Mouse (Mus musculus) stomach, embryonic 14.5 days (tissue): ENCODE data around the gene Map4k3. TPM values are rescaled to one million over a fixed set of nuclear protein-coding genes. Genes with fewer than 3 reads are reported as not detected.

Experiments used
- ATAC-seq: fragments of 200-750 bp; cut with Nextera tagmentation; 2 replicates; pipeline ENCODE4 v1.8.0; 2017; ENCODE audit warnings: low read depth, moderate TSS enrichment; ENCODE audit not compliant: insufficient number of reproducible peaks, insufficient read depth, low FRiP score
- H3K27ac ChIP-seq: fragments of 300-500 bp; sonication (generic); 2 replicates; pipeline ENCODE4 v1.5.1; 2014; ENCODE audit warnings: mild to moderate bottlenecking, low read length, moderate library complexity, mixed read lengths
- H3K27me3 ChIP-seq: fragments of 300-500 bp; sonication (generic); 2 replicates; pipeline ENCODE4 v1.6.1; 2014; ENCODE audit warnings: low read length, control low read depth, mixed read lengths; ENCODE audit not compliant: control insufficient read depth, insufficient read depth
- H3K36me3 ChIP-seq: fragments of 300-500 bp; sonication (generic); 2 replicates; pipeline ENCODE4 v1.6.1; 2014; ENCODE audit warnings: mild to moderate bottlenecking, control low read depth, low read length, moderate library complexity, mixed read lengths; ENCODE audit not compliant: control insufficient read depth, insufficient read depth
- H3K4me1 ChIP-seq: fragments of 300-500 bp; sonication (generic); 2 replicates; pipeline ENCODE4 v1.6.1; 2014; ENCODE audit warnings: low read length, control low read depth, mixed read lengths; ENCODE audit not compliant: control insufficient read depth, insufficient read depth
- H3K4me2 ChIP-seq: fragments of 300-500 bp; sonication (generic); replicated peaks from 2 replicates; pipeline ENCODE4 v1.6.1; 2014; ENCODE audit warnings: low read depth, low read length, control low read depth
- H3K4me3 ChIP-seq: fragments of 300-500 bp; sonication (generic); 2 replicates; pipeline ENCODE4 v1.5.1; 2014; ENCODE audit warnings: low read depth, low read length, control low read depth
- H3K9ac ChIP-seq: fragments of 300-500 bp; sonication (generic); replicated peaks from 2 replicates; pipeline ENCODE4 v1.6.1; 2014; ENCODE audit warnings: low read depth, mild to moderate bottlenecking, control low read depth, low read length, moderate library complexity, mixed read lengths
- H3K9me3 ChIP-seq: fragments of 300-500 bp; sonication (generic); 2 replicates; pipeline ENCODE4 v1.6.1; 2016; ENCODE audit warnings: low read depth, low read length, control low read depth; ENCODE audit not compliant: control insufficient read depth
- WGBS: fragments of 180-500 bp; shearing (Covaris S2); extraction: QIAGEN DNeasy Blood & Tissue Kit; methylation state at CpG from one replicate; pipeline ENCODE4 v1.1.7; 2014; 5-methylcytosine and 5-hydroxymethylcytosine counted together
- polyA plus RNA-seq: library from polyadenylated mRNA; unstranded; fragments of >200 nt; fragmentation: Nextera tagmentation; extraction: Ambion mirVana; gene quantifications from 2 replicates; pipeline ENCODE4 v1.2.1, GENCODE M21; 2014

Map4k3 gene
- polyA plus RNA-seq, 1 experiment from 2014 or later, result 39.5 TPM

DNA sequence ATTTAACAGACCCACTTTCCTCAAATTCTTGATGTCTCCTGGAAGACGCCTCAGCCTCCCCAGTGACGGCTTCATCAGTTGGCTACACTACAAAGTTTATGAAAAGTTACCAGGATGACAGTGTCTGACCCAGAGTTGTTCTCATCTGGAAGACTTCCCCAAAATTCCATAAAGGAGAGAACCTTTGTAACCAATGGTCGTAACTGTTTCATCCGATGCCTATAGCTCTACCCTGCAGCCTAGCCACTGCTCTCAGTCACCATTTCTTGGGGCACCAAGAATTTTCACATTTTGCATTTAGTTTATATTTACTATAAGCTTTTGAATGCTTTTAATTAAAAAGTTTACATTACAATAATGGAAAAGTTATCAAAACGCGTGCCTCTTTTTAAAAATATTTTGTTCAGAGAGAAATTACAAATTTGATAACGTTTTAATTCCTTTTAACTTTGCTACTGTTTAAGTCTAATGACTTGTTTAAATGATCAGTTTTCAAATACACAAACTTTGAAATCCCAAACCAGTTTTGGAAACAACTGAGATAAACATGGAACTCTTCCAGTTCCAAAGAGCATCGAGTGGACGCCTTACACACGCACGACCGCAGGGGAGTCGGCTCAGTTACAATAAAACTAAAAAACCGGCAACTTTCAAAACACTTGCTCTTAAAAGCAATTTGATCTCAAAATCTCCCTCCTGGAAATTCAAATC lies 83.1 kb downstream of the Map4k3 start:
- ATAC-seq, result no peak
- Histone ChIP-seq H3K36me3 (peaks cover 49% of the 10 kb centered on the region), H3K9me3 (no peaks in the 10 kb centered on the region), H3K4me1 (no peaks in the 10 kb centered on the region), H3K27ac (no peak overlapping the region), H3K9ac (no peak overlapping the region), H3K4me2 (no peak overlapping the region), H3K4me3 (no peak overlapping the region), H3K27me3 (no peaks in the 10 kb centered on the region)
- WGBS, result 78% methylated on average over 14 of the region's 14 CpGs

GRCm38 (mm10) chr17:80644567-80644966 lies 83.7 kb downstream of the Map4k3 start:
- Histone ChIP-seq H3K36me3 (peaks cover 52% of the 10 kb centered on the region), H3K27ac (no peak overlapping the region), H3K9me3 (no peaks in the 10 kb centered on the region), H3K4me1 (no peaks in the 10 kb centered on the region), H3K27me3 (no peaks in the 10 kb centered on the region), H3K4me3 (no peak overlapping the region), H3K4me2 (no peak overlapping the region), H3K9ac (no peak overlapping the region)
- no peak for ATAC-seq
- WGBS, result 69% methylated on average over 13 of the region's 13 CpGs

GRCm38 (mm10) chr17:80638121-80638520 lies 90.2 kb downstream of the Map4k3 start:
- Histone ChIP-seq H3K9me3 (no peaks in the 10 kb centered on the region), H3K36me3 (peaks cover 33% of the 10 kb centered on the region)
- 55% methylated on average over 8 of the region's 8 CpGs for WGBS

GRCm38 (mm10) chr17:80635794-80636193 lies 92.5 kb downstream of the Map4k3 start:
- whole genome bisulfite sequencing, result 79% methylated on average over 1 of the region's 1 CpGs
- H3K4me3 ChIP-seq, result no peak overlapping the region
- no peak for ATAC-seq
- no peaks in the 10 kb centered on the region for H3K9me3 ChIP-seq
- H3K27ac ChIP-seq, result no peak overlapping the region
- no peak overlapping the region for H3K4me2 ChIP-seq
- H3K9ac ChIP-seq, result no peak overlapping the region
- H3K36me3 ChIP-seq, result peaks cover 25% of the 10 kb centered on the region
- no peaks in the 10 kb centered on the region for H3K4me1 ChIP-seq
- H3K27me3 ChIP-seq, result no peaks in the 10 kb centered on the region

More at GRCm38 (mm10) chr17:80638121-80638520, 90.2 kb downstream of the Map4k3 start:
- Histone ChIP-seq H3K4me2 (no peak overlapping the region), H3K27me3 (no peaks in the 10 kb centered on the region), H3K4me3 (no peak overlapping the region), H3K27ac (no peak overlapping the region; the same call in 1 of the 2 replicates), H3K9ac (no peak overlapping the region), H3K4me1 (no peaks in the 10 kb centered on the region)
- ATAC-seq, result 0 out of 2 replicates have a peak, but pooled peaks have one; percentile 37

DNA sequence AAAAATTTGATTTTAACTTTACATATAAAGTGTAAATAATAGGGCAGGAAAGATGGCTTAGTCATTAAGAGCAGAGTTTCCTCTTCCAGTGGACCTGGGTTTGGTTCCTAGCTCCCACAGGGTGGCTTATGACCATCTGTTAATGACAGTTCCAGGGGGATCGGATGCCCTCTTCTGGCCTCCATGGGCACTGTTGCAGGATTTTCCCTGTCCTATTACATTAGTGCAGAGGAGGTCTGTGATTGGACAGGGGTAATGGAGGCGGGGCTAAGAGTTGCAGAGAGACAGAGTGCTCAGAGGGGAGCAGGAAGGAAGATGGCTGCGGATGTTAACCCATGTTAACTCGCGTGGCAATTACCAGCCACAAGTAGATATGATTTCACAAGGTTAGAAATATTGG lies 95.4 kb downstream of the Map4k3 start:
- no peak for ATAC-seq
- no peak overlapping the region for H3K4me2 ChIP-seq
- H3K9me3 ChIP-seq, result no peaks in the 10 kb centered on the region
- no peaks in the 10 kb centered on the region for H3K4me1 ChIP-seq
- no peaks in the 10 kb centered on the region for H3K27me3 ChIP-seq
- no peak overlapping the region for H3K4me3 ChIP-seq
- H3K27ac ChIP-seq, result no peak overlapping the region
- H3K36me3 ChIP-seq, result peaks cover 18% of the 10 kb centered on the region
- no peak overlapping the region for H3K9ac ChIP-seq
- 92% methylated on average over 5 of the region's 5 CpGs for WGBS

DNA sequence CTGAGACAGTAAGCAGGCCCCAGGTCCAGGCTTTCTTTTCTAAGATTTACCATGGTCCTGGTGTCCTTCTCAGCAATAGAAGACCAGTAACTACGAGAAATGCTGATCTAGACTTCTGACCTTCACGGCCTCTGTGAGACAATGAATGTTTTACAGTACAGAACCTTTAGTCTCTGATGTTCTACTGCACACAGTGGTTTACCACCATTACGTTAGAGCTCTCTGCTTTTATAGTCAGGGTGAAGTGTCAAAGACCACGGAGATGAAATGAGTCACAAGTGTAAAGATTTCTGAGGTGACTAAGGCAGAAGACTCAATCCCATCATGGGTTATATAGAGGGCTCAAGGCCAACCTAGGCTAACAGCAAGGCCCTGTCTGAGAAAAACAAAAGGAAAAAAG lies 95.9 kb downstream of the Map4k3 start:
- H3K9me3 ChIP-seq, result no peaks in the 10 kb centered on the region
- peaks cover 22% of the 10 kb centered on the region for H3K36me3 ChIP-seq
- no peaks in the 10 kb centered on the region for H3K27me3 ChIP-seq
- no peaks in the 10 kb centered on the region for H3K4me1 ChIP-seq
- no peak overlapping the region for H3K27ac ChIP-seq
- 99% methylated on average over 4 of the region's 4 CpGs for WGBS
- H3K4me3 ChIP-seq, result no peak overlapping the region
- no peak for ATAC-seq
- H3K4me2 ChIP-seq, result no peak overlapping the region
- no peak overlapping the region for H3K9ac ChIP-seq

GRCm38 (mm10) chr17:80631028-80631427 lies 97.3 kb downstream of the Map4k3 start:
- ATAC-seq, result no peak

GRCm38 (mm10) chr17:80624979-80625378 lies 103.3 kb downstream of the Map4k3 start:
- Histone ChIP-seq H3K27me3 (no peaks in the 10 kb centered on the region), H3K4me2 (no peak overlapping the region), H3K4me3 (no peak overlapping the region), H3K9ac (no peak overlapping the region), H3K9me3 (no peaks in the 10 kb centered on the region), H3K27ac (no peak overlapping the region), H3K36me3 (peaks cover 11% of the 10 kb centered on the region; the same call in 1 of the 2 replicates), H3K4me1 (no peaks in the 10 kb centered on the region)
- no peak for ATAC-seq

More at GRCm38 (mm10) chr17:80631028-80631427, 97.3 kb downstream of the Map4k3 start:
- Histone ChIP-seq H3K36me3 (peaks cover 22% of the 10 kb centered on the region), H3K9ac (no peak overlapping the region), H3K4me2 (no peak overlapping the region), H3K27ac (no peak overlapping the region), H3K9me3 (no peaks in the 10 kb centered on the region), H3K27me3 (no peaks in the 10 kb centered on the region), H3K4me3 (no peak overlapping the region), H3K4me1 (no peaks in the 10 kb centered on the region)
- WGBS, result 94% methylated on average over 3 of the region's 3 CpGs

- Histone ChIP-seq H3K9ac (no peak overlapping the region), H3K4me2 (no peak overlapping the region), H3K4me1 (no peaks in the 10 kb centered on the region), H3K36me3 (peaks cover 15% of the 10 kb centered on the region), H3K9me3 (no peaks in the 10 kb centered on the region), H3K27me3 (no peaks in the 10 kb centered on the region), H3K27ac (no peak overlapping the region), H3K4me3 (no peak overlapping the region)
- 84% methylated on average over 4 of the region's 4 CpGs for WGBS
- no peak for ATAC-seq
Measured at GRCm38 (mm10) chr17:80621691-80622090, 106.6 kb downstream of the Map4k3 start.
